Mouse (Mus musculus) cerebral cortex, adult 2 months (tissue): Measurements from ENCODE around the gene Olfr1510.

Experiments used
- WGBS: fragments of 180-500 bp; shearing (Covaris S2); methylation state at CpG from one replicate; pipeline ENCODE4 v1.1.7; 2018; 5-methylcytosine and 5-hydroxymethylcytosine counted together

Olfr1510 gene

GRCm38 (mm10) chr14:52414273-52414672 is at the start of gene Olfr1510:
TSS of gene Olfr1510 (minus strand) at chr14:52414373.
- 92% methylated on average over 3 of the region's 3 CpGs for WGBS

GRCm38 (mm10) chr14:52451138-52451537 is 37.0 kb upstream of the Olfr1510 start:
- 88% methylated on average over 8 of the region's 8 CpGs for WGBS

GRCm38 (mm10) chr14:52442690-52443089 is 28.5 kb upstream of the Olfr1510 start, which contains the start of gene Olfr1509:
TSS of gene Olfr1509 (plus strand) at chr14:52442990.

GRCm38 (mm10) chr14:52427686-52428085 is 13.5 kb upstream of the Olfr1510 start:
- 92% methylated on average over 1 of the region's 1 CpGs for WGBS

- 79% methylated on average over 9 of the region's 10 CpGs for WGBS
Observed at GRCm38 (mm10) chr14:52410142-52410919, 3.8 kb downstream of the Olfr1510 start.

- 88% methylated on average over 4 of the region's 4 CpGs for WGBS
Observed at GRCm38 (mm10) chr14:52397279-52397678, 16.9 kb downstream of the Olfr1510 start, which contains the start of gene Olfr1511. TSS of gene Olfr1511 (minus strand) at chr14:52397379.

GRCm38 (mm10) chr14:52390084-52390848 is 23.9 kb downstream of the Olfr1510 start:
- 86% methylated on average over 9 of the region's 9 CpGs for WGBS

- WGBS: 82% methylated on average over 2 of the region's 2 CpGs
Observed at GRCm38 (mm10) chr14:52379068-52379467, 35.1 kb downstream of the Olfr1510 start, which contains the start of gene Olfr1512. TSS of gene Olfr1512 (minus strand) at chr14:52379168.

GRCm38 (mm10) chr14:52368741-52369140 is 45.4 kb downstream of the Olfr1510 start:
- WGBS: 49% methylated on average over 3 of the region's 3 CpGs
